Mouse (Mus musculus) frontal cortex, postnatal 25 days (tissue): ENCODE measurements around the gene Gm20854.
"Not testable (repeated sequence)": the region's sequence is repeated elsewhere in the genome, so short reads cannot be mapped to it uniquely, and the experiment has no call there.

Source experiments
- DNase-seq, 2 experiments: peaks; one replicate each; pipeline ENCODE4 v3.0.0; 2022; ENCODE audit warnings: low spot score in 2 of 2

Gm20854 gene

GRCm38 (mm10) chrY:85530808-85531207, at the start of gene Gm20854:
TSS of gene Gm20854 (minus strand) at chrY:85530908.
- DNase-seq, result not testable (repeated sequence)
